Mouse (Mus musculus): ENCODE data around the gene Prdm9.
"Not testable (repeated sequence)": the region's sequence is repeated elsewhere in the genome, so short reads cannot be mapped to it uniquely, and the experiment has no call there.

Prdm9 gene

DNA sequence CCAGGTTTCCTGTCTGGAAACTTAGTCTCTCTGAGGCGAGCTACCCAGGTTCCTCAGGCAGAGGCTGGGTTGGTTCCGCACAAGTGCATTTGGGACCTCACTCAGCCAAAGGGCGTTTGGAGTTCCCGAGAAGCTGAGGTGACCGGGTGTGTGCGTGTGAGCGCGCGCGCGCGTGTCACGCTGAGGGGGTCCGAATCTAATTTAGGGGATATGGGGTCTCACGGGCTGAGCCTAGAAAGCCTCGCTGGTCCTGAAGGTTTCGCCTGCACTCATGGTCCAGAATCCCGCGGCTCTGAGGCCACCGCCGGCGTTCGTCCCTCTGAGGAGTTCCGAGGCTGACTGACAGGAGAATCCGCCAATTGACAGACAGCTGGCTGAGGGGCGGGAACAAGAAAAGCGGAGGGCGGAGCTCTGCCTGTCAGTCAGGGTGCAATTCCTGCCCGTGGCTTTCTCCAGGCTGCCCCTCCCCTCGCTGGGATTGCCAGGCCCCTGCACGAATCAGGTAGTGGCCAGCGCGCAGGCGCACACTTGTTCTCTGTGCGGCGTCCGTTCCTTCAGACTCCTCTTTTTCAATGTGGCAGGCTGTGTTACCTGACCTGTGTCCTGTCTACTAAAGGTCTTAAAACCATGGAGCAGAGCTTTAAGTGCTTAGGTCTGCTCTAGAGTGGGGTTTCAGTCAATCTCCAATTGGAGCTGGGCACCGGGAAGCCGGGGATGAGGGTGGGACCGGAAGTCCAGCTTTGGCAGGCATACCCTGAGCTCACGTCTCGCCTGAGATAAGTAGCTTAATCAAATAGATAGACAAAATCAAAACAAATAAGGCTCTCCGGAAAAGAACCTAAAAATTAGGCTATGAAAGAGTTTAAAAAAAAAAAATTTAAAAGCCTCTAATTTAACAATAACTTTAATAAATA lies at the start of gene Prdm9:
Gene Prdm9 (minus strand): TSS at position 341 of the 914 bp plus-strand sequence.
- peak; percentile 99 for DNase-seq (ENCODE audit: low spot score in 2 of 2)

DNA sequence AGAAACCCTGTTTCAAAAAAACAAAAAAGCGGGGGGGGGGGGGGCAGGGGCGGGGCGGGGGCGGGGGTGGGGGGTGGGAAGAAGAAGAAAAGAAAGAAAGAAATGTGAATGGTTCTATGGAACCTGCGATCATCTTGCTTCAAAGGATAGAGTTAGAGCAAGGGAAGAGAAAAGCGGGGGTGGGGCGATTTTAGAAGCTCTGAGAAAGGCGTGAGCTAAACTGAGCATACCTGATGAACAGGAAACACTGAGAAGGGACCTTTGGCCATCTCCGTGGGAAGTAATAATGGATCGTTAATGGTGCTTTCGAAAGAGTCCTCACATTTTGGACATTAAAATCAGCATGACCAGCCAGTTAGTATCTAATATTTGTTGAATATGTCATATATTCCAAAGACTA lies 35.3 kb upstream of the Prdm9 start:
- DNase-seq (ENCODE audit: low spot score in 2 of 2) = no peak

DNA sequence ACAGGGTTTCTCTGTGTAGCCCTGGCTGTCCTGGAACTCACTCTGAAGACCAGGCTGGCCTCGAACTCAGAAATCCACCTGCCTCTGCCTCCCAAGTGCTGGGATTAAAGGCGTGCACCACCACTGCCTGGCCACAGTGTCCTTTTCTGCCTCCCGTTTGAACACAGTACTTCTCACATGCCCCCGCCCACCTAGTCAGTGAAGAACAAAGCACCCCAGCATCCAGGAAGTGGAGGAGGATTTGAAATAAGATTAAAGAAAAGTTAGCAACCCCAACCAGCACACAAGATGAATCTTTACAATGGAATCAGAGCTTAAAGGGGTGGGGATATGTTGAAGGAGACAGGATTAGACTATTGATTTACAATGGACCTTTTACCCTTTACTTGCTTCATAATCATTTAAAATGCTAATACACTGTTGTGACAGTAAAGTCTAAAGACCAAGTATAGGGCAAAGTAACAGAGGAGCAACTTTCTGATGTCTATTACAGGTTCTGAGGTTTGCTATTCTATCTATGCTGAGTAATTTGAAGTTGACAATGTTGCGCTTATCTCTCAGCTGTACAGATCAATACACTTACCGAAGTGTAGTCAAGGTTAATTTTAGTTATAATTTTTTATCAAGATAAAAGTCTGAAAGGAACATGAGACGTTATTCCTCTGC lies 27.2 kb upstream of the Prdm9 start:
- DNase-seq (ENCODE audit: low spot score in 2 of 2) = no peak

DNA sequence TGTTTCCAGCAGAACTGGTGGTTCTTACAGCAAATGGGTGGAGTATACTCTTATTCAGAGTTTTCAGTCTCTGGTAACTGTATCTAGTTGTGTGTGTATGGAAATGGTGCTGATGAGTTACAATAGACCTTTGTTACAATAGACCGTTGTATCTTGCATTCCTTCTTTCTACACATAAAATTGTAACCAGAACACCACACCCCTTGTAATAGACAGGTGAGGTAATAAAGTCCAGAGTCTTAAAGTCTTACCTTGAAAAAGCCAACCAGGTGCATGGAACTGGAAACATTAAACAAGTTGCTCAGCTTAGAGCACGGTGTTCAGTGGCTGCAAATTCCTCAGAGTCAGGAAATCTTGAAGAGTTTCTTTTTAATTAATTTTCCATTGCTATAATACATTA lies 24.0 kb upstream of the Prdm9 start:
- no peak for DNase-seq (ENCODE audit: low spot score in 2 of 2)

DNA sequence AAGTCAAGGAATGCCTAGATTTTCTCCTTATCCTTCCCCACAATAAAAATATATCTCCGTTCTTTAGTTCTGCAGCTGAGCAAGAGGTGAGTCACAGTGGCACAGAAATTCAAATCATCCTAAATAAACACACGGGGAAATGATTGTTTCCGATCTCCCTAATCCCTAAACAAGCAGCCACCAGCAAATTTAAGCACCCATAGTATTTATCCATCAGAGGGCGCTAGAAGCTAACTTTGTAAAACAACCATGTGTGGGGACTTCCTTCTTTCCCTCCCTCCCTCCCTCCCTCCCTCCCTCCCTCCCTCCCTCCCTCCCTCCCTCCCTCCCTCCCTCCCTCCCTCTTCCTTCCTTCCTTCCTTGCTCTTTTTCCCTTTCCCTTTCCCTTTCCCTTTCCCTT lies 21.5 kb upstream of the Prdm9 start:
- no peak for DNase-seq (ENCODE audit: low spot score in 2 of 2)

DNA sequence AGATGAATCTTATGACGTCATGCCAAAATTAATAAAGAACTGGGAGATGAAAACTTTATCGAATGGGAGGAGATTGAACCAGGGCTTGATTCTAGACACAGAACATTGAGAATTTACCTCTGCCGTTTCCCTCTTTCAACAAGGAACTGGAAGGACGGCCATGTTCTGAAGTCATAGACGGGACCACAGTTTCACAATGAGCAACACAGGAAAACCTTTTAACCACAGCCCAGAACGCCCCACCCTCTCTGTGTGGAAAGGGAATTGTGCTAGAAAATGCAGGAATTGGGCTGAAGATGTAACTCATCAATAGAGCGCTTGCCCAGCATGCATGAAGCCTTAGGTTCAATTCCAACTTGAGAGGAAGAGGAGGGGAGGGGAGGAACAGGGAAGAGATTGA lies 18.9 kb upstream of the Prdm9 start:
- DNase-seq (ENCODE audit: low spot score in 2 of 2) = no peak

DNA sequence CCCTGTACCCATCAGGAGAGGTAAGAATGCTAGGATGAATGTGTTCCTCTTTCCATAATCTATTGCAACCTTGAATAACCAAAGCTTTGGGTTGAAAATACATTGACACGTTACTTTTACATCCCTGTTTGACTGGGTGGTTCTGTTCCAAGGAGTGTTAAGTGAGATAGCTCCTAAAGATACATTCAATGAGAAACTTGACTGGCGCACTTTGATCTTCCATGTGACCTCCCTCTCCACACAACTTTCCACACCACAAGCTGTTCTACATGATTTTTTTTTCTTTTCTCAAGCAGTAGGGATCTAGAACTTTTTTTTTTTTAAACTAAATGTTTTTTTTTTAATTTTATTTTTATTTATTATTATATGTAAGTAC lies 15.9 kb upstream of the Prdm9 start:
- no peak for DNase-seq (ENCODE audit: low spot score in 2 of 2)

DNA sequence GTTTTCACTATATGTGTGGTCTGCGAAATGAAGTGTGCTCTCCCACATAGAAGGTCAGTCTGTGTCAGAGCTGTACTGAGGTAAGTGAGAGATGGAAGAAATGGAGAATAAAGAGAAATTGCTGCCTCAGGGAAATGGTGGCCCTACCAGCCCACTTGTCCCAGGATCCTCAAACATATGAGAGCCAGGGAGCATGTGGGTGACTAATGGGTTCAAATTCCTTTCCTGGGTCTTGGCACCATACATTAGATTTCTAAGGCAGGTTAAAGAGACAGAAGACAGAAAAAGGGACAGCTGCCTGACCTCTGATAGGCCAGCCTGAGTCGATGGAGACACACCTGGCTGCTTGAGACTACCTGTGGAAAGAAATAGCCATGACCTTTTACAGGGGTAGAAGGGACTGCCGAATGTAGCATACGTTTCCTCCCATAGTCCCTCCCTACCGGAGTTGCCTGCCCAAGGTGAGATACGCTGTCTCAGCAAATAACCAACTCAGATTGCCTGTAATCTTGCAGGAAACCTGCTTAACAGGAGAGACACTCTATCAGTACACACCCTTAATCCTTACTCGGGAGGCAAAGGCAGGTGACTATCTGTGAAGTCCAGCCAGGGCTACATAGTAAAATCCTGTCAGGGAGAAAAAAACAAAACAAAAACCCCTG lies 15.4 kb upstream of the Prdm9 start:
- no peak for DNase-seq (ENCODE audit: low spot score in 2 of 2)

DNA sequence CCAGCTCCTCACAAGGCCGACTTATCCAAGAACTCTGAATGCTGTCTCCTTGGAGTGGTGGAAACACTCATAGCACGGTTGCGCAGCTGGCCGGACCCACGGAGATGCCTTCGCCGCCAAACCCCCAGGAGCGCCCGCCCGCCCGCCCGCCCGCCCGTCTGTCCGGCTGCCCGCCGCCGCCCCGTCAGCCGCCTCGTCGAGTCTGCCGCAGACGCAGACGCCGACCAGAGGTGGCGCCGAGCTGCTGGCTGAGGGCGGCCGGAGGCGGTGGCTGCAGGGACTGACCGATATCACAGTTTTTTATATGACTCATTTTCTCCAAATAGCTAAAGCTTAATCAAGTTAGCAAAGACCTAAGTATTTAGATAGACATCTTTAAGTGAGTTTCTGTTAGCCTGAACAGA lies 13.1 kb upstream of the Prdm9 start:
- DNase-seq (ENCODE audit: low spot score in 2 of 2) = peak; percentile 18 to 26

DNA sequence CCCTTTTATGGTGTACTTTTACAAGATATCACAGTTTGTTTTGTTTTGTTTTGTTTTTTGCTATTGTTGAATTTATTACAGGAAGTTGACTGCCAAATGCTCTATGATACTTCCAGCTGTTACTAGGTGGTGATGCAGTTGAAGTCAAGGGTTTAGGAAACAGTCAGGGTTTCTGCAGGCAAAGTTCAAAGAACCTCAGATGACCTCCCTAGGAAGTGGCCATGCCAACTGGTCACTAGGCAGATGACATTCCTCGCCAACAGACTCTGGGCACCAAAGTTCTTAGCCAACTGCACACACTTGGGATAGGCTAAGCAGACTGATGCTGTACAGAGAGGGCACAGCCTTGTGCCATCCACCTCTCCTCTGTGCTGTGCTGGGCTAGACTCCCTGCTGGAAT lies 10.9 kb upstream of the Prdm9 start:
- DNase-seq (ENCODE audit: low spot score in 2 of 2) = no peak

DNA sequence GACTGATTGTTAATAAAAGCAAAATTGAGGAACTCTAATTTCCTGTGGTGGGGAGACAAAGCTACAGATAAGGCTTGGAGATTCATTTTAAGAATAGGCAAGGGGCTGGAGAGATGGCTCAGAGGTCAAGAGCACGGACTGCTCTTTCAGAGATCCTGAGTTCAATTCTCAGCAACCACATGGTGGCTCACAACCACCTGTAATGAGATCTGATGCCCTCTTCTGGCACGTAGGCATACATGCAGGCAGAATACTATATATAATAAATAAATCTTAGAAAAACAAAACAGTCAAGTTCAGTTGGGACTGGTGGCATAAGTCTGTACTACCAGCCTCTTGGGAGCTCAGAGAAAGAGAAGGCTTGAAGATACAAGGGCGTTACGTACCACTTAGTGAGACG lies 2.8 kb upstream of the Prdm9 start:
- no peak for DNase-seq (ENCODE audit: low spot score in 2 of 2)

DNA sequence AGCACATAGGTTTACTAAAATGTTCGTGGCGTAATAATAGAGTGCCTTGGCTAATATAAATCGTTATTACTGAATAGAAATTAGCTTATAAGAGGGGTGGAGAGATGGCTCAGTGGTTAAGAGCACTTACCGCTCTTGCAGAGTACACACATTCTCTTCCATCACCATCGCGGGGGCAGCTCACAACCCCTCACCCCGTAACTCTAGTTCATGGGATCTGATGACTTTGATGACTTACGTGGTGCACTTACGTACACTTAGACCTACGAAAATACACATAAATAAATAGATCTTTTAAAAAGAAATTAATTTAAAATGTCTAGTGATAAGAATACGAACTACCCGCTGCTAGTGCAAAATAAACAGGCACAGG lies 760 bp upstream of the Prdm9 start:
- DNase-seq (ENCODE audit: low spot score in 2 of 2) = no peak

DNA sequence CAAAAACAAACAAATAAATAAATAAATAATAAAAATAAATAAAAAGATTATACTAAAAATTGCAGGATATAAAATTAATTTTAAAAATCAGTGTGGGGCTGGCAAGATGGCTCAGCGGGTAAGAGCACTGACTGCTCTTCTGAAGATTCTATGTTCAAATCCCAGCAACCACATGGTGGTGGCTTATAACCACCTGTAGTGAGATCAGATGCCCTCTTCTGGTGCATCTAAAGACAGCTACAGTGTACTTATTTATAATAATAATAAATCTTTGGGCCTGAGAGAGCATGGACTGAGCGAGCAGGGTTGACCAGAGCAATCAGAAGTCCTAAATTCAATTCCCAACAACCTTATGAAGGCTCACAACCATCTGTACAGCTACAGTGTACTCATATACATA lies 4.2 kb downstream of the Prdm9 start:
- no peak for DNase-seq (ENCODE audit: low spot score in 2 of 2)

DNA sequence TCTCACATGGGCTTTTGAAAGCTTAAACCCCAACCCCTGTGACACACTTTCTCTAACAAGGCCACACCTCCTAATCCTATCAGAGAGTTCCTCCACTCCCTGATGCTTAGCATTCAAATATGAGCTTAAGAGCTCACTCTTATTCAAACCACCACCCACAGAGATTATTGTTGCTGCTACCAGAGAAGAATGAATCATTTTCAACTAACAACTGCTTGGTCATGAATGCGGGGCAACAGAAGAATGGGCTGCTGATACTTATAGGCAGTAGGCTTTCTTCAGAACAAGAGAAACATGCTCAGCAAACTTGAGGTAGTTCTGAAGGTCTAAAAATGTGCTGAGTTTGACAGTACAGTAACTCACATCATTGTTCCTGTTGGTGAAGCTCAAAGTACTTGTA lies 14.4 kb downstream of the Prdm9 start:
- DNase-seq (ENCODE audit: low spot score in 2 of 2) = no peak

DNA sequence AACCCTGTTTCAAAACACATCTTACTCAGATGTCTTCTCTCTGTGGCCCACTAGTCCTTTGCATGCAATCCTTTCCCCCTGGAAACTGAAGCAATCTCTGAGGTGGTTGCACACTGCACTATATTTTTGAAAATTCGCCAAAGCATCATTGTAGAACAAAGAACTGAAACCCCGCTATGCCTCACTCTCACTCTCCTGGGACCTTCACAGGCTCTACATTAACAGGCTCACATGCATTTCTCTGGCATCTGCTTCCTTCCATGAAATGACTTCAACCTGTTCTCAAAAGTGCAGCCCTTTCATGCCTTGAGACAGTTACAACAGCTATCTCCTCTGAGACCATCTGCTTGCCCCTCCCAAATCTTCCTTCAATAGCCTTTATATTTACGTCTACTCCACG lies 17.7 kb downstream of the Prdm9 start:
- peak in 1 of 2 experiments; percentile 14 for DNase-seq (ENCODE audit: low spot score in 2 of 2)

DNA sequence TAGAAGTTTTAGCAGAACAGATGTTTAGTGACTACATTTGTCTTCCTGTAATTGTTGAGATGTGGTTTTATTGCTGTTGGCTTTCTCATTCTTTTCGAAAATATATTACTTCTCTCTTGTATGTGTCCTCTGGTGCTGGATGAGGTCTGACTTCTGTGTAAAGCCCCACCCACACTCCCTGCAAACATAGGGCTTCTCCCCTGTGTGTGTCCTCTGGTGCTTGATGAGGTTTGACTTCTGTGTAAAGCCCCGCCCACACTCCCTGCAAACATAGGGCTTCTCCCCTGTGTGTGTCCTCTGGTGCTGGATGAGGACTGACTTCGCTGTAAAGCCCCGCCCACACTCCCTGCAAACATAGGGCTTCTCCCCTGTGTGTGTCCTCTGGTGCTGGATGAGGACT lies 20.3 kb downstream of the Prdm9 start:
- not testable (repeated sequence) for DNase-seq (ENCODE audit: low spot score in 2 of 2)

DNA sequence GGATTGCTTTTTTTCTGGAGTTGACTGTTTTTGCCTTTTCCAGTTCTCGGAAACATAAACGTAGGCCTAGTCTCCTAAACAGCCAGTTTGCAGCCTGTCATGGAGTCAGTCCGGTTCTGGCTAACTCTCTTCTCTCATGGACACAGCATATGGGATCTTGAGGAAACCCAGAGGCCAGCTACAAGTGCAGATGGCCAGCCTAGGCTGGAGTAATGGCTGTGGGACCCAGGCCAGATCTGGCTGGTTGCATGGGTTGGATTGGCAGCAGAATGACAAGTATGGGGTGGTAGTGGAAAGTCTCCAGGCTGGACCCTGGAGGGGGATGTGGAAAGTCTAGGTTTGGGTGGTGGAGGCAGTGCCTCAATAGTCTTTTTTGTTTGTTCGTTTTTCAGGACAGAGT lies 23.8 kb downstream of the Prdm9 start:
- no peak for DNase-seq (ENCODE audit: low spot score in 2 of 2)

DNA sequence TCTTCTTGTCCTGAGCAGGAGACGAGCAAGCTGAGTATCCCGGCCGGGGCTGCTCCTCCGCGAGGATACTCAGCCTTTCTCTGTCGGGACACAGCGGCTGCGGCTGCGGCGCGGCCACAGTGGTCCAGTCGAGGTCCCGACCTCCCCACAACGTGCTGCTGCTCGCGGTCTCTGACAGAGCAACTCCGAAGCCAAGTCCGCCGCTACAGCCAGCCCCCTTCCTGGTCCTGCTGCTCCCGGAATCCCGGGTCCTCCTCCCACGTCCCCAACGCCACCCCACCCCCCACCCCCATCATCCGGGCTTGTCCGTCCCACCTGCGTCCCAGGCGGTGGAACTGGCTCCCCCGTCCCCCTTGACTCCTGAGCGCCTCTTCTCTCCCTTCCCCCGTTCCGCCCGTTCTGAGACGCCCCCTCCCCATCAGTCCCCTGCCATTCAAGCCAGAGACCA lies 27.7 kb downstream of the Prdm9 start:
- no peak for DNase-seq (ENCODE audit: low spot score in 2 of 2)

DNA sequence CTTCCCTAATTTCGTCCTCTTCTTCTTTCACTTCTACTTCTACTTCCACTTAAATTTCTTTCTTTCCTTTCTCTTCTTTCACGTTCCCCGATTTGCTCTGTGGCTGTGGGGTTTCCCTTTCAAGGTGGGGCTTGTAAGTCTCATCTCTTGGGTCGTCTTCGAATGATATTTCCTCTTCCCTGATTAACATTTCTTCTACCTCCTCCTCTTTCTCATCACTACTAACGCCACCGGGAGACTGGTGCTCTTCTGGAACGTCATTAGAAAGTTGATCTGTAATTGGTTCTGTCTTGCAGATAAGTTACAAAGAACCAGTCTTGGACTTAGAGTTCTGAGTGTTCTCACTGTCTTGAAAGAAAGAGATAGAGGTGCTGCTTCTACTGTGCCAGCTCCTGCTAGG lies 28.2 kb downstream of the Prdm9 start:
- DNase-seq (ENCODE audit: low spot score in 2 of 2) = no peak

DNA sequence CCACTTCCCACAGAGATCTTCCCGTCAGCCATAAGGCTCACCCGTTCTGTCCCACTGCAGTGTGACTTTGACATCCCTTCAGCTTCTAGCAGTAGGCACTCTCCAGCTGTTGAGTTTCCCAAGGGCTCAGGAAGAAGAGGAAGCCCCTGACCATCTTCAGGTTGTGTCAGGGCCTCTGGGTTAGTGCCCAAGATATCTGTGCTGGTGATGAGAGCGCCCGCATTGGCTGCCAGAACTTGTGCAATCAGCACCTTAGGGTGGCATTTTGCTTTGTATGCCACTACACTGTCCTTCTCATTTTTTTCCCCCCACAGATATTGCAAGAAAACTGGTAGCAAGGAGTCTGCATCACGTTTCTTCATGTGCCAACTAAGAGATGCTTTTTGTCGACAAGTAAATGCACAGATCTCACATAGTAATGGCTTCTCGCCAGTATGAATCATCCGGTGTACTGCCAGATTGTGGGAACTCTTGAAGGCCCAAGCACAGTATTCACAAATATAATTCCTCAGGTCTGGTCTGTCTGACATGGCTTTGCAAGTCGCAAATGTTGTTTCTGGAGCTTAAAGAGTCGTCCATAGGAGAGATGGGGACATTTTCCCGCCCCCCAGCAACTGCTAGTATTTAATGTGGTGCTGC lies 28.9 kb downstream of the Prdm9 start:
- no peak for DNase-seq (ENCODE audit: low spot score in 2 of 2)

DNA sequence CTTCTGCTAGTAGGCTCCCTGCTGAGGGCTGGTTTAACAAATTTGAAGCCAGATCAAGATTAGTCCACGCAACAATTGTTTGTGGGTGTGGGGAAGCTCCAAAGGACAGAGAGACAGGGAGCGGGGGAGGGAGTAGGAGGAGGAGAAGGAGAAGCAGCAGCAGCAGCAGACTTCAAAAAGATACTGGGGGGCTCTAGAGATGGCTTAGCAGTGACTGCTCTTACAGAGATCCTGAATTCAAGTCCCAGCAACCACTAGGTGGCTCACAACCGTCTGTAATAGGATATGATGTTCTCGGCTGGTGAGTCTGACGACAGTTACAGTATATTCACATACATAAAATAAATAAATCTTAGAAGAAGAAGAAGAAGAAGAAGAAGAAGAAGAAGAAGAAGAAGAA lies 34.0 kb downstream of the Prdm9 start:
- DNase-seq (ENCODE audit: low spot score in 2 of 2) = peak in 1 of 2 experiments; percentile 50

DNA sequence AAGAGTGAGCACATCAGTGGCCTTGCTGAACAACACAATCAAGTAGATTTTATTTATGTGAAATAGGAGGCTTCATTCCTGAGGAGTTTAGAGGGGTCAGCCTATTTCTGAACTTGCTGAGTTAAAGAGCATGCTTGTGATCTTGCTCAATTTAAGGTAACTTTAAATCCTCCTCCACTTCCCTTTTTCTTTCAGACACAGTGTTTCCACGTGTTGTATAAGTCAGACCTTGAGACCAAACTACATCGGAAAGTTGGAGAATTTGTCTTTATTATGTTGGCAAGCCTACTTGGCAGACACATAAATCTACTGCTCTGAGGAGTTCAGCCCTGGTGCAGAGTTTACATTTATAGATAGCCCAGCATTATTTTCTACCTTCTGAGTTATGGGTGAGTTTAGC lies 35.3 kb downstream of the Prdm9 start:
- no peak for DNase-seq (ENCODE audit: low spot score in 2 of 2)
